Mouse (Mus musculus) kidney, postnatal 25 days (tissue): Measurements from ENCODE around the gene Man1c1.

Source experiments
- DNase-seq, 2 experiments: peaks; one replicate each; pipeline ENCODE4 v3.0.0; 2021; ENCODE audit warnings: mixed read lengths in 2 of 2

The Man1c1 gene

GRCm38 (mm10) chr4:134543261-134543660, 160.8 kb downstream of the Man1c1 start:
- peak; percentile 89 to 95 for DNase-seq

GRCm38 (mm10) chr4:134542726-134543125, 161.4 kb downstream of the Man1c1 start:
- no peak for DNase-seq

DNA sequence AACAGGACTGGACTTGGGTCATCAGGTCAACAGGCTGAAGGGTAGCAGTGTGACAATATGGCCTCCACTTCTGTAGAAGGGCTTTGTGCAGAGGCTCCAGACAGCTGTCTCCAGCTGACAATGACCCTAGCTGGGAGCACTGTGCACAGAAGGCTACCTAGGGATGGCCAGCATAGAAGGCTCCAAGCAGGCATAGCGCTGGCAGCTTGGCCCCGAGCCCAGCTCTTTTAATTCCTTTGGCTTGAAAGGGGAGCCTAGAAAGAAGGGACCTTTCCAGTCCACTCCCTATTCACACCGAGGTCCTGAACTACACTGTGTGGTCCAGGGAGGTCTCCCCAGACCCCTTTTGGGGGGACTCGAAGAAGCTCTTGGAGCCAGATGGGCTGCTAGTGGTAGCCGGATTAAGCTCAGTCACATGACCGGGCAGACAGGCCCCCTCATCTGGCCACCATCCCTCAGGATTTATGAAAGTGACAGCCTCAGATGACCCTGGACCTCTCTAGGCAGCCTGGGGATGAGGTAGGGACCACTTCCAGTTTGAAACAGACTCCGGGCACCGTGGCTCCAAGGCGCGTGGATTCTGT, 165.0 kb downstream of the Man1c1 start:
- no peak for DNase-seq

GRCm38 (mm10) chr4:134535787-134536151, 168.3 kb downstream of the Man1c1 start:
- DNase-seq = no peak

GRCm38 (mm10) chr4:134534932-134535786, 168.9 kb downstream of the Man1c1 start, which contains the start of gene Mtfr1l:
Mtfr1l (minus strand) TSS chr4:134535387.
- DNase-seq = peak; percentile 98 to 99

DNA sequence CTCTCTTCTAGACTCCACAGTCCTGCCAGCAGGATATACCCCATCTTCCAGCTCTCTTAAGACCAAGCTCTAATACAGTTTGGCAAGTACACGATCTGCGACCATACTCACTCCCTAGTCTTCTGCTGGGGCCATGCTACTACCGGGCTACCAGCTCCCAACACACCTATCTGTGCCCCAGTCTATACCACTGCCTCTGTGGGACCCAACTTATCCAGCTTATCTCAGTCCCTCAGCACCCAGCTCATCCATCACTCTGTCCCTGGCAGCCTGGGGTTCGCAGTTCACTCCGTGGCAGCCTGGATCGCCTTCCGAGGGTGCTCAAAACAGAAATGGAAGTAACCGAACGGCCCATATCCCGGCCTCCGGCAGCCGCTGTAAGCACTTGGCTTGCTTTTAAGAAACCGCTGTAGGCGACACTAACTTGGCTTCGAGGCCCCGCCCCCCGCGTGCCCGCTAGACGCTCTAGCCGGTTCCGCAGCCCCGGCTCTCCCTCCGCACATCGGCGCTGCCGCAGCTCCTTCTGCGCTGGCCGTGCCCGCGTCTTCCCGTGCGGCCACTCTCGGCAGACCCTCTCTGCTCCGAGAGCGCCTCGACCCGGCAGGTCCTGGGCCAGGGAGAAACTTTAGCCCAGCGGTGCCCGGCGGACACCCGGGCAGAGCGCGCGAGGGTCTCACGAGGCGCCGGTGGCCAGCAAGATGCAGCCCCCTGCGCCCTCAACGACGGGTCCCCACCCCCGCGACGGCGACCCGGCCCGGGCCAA, 169.8 kb downstream of the Man1c1 start:
- DNase-seq = peak; percentile 84 to 89

DNA sequence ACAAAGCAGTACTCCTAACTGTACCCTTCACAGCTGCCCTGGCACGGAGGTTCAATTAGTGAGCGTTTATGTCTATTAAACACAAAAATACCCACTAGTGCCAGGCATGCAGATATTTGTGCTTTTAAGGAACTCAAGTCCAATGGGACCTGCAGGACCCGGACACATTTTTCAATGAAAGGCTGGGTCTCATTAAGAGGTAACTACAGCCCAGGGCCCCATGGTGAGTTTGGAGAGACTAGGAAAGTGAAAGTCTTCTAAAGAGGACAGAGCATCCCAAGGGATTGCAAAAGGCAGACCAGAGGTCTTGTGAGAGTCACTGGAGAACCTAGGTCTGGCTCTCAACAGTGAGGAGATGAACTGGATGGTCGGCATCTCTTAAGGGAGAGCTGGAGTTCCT, 170.7 kb downstream of the Man1c1 start:
- DNase-seq = no peak

GRCm38 (mm10) chr4:134532928-134533327, 171.2 kb downstream of the Man1c1 start:
- DNase-seq = no peak

DNA sequence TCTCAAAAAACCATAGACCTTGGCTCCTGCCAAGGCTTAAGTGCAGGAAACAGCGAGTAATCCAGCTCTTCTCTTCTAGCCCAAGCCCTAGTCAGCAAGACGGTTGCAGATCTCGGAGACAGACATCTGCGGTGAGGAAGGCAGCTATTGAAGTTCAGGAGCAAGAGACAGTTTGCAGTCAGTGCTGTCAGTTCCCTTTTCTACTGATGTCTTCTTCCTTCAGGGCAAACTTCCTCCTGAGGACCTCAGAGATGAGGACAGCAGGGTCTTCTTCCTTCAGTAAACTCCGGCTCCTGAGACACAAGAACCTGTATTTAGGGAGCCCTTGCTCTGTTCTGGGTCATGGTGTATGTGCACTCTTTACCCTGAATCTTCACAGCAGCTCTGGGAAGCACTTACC, 177.9 kb downstream of the Man1c1 start:
- DNase-seq = no peak

GRCm38 (mm10) chr4:134525806-134526205, 178.3 kb downstream of the Man1c1 start:
- no peak for DNase-seq

GRCm38 (mm10) chr4:134523447-134523846, 180.6 kb downstream of the Man1c1 start:
- DNase-seq = no peak

GRCm38 (mm10) chr4:134519281-134519680, 184.8 kb downstream of the Man1c1 start:
- no peak for DNase-seq

DNA sequence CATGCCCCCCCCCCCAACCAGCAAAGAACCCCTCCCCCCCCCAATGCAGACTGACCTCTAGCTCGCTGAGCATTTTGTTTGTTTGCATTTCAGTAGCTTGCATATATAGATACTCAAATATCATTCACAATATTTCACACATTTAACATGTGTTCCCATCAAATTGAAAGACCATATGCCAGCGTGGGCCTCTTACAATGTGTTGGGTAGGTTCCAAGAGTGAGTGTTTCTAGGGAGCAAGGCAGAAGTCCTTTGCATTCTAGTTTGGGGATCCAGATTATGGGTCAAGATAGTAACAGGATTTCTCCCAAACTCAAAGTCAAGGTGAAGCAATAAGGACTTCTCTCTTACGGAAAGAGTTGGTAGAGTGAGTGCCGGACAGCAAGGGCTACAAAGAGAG, 185.5 kb downstream of the Man1c1 start:
- DNase-seq = no peak

- no peak for DNase-seq
Measured at GRCm38 (mm10) chr4:134517719-134518118, 186.4 kb downstream of the Man1c1 start.

GRCm38 (mm10) chr4:134516981-134517380, 187.1 kb downstream of the Man1c1 start:
- peak; percentile 46 to 76 for DNase-seq

GRCm38 (mm10) chr4:134515614-134516013, 188.5 kb downstream of the Man1c1 start:
- no peak for DNase-seq

GRCm38 (mm10) chr4:134514309-134514930, 189.7 kb downstream of the Man1c1 start:
- no peak for DNase-seq

GRCm38 (mm10) chr4:134512798-134513197, 191.3 kb downstream of the Man1c1 start:
- DNase-seq = peak; percentile 84 to 86

DNA sequence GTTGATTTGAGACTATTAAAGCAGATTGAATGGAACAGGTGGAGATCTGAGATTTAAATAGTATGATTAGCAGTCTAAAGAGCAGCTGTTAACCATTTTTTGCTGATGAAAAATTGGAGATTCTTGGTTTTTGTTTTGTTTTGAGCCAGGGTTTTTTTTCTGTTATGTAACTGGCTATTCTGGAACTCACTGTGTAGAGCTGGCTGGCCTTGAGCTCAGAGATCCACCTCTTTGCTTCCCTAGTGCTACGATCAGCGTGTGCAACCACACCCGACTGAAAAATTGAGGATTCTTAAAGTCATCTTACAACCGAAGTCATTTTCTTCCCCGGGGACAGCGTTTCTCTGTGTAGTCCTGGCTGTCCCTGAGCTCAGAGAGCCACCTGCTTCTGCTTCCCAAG, 192.4 kb downstream of the Man1c1 start:
- DNase-seq = no peak
